Mouse (Mus musculus): Measurements from ENCODE around the gene Spsb1.

The Spsb1 gene

DNA sequence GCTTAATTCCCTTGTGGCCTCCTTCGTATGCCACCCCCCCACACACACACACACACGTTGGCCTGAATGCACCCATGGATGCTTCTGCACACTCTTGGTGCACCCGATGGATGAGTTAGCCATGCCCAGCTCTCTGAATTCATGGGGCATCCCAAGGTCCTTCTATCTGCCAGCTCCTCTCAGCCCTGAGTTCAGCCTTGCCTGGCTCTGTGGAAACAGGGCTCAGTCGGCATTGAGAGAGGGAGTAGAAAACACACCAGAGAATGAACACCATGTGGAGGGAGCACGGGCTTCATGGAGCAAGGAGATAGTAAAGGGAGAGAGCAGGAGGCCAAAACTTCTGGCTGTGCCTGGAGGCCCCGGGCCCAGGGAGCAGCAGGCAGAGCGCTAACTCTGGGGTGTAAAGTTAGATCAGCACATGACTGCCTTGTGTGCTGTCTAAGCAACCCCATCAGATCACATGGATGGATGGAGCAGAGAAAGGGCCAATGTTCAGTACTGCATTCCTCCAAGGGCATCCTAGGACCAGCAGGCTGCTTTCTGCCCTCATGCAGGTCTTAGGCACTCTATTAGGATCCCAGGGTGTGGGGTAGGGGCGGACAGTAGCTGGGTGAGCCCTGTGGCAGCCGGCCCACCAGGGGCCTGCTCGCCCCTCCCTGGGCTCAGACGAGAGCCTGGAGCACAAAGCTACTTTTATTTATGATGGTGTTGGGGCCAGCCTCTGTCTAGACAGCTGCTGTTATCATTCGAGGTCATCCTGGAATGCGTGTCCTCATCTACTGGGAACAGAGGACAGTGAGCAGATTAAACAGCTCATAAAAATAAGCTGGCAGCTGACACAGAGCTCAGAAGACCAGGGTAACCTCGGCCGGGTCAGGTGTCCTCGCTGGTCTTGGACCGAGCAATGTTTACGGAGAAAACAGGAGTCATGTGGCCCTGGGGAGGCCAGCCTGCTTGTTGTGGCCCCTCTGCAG is 68.3 kb downstream of the Spsb1 start:
- DNase-seq (ENCODE audit: low spot score in 2 of 2): peak in 1 of 2 experiments; percentile 62

DNA sequence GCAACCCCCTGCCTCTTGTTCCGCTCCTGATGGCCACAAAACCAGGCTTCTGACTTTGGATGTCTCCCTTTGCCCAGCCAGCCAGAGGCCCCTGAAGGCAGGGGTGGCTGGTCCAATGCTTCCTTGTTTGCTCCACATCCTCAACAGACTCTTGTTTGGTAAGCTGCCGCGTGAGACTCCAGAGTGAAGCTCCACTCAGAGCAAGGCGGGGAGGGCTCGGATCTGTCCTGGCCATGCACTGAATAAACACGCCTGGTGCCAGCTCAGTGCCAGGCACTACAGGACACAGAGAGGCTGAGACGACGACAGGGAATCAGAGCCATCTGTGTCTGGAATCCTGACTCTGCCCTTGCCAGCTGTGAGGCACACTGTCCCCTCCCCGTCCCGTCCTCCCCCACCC is 70.9 kb downstream of the Spsb1 start:
- DNase-seq (ENCODE audit: low spot score in 2 of 2): no peak

DNA sequence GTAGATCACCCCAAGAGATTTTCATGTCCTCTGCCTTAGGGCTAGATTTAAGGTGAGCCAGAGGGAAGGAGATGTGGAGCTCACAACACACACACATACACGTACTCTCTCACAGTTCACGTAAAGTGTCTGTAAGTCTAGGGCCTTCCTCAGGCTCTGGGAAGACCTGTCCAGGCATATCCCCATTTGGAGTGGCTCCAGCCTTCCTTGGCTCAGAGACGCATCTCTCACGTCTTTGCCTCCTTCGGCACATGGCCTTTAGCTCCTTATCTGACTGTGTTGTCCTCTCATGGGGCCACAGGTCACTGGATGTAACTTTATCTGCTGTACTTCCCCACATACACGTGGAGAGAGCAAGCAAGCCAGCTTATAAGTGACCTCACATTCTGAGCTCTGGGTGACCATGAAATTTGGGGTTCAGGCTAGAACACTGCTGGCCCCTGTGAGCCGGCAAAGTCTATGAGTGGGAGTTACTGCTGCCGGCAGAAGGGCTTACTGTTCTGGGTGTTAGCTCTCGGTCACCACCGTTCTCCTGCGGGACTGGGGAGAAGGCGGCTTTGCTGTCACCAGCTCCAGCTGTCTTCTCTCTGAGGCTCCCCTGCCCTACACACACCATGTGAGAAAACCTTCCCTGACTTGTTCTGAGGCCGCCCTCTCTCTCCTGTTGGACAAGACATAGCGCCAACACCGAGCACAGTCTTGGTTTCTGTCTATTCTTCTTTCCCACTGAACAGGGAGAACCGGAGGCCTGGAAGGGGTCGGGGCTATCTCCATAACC is 72.5 kb downstream of the Spsb1 start:
- DNase-seq (ENCODE audit: low spot score in 2 of 2): no peak

DNA sequence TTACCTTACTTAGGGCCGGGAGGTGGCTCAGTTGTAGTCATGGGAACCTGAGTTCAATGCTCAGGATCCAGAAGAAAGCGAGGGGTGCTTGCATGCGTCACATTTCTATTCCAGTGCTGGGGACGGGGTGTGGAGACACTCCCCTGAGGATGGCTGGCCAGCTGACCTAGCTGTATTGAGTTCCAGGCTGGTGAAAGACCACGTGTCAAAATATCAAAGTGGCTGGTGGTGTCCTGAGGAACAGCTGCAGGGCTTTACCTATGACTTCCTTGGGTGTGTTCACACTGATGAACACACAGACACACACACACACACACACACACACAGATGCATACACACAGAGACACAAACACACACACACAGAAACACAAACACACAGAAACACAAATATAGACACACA is 73.9 kb downstream of the Spsb1 start:
- no peak for DNase-seq (ENCODE audit: low spot score in 2 of 2)

GRCm38 (mm10) chr4:149879980-149880379 is 74.9 kb downstream of the Spsb1 start:
- no peak for DNase-seq (ENCODE audit: low spot score in 2 of 2)

GRCm38 (mm10) chr4:149878021-149878449 is 76.8 kb downstream of the Spsb1 start:
- no peak for DNase-seq (ENCODE audit: low spot score in 2 of 2)

- no peak for DNase-seq (ENCODE audit: low spot score in 2 of 2)
These were observed 77.6 kb downstream of the Spsb1 start for GRCm38 (mm10) chr4:149877202-149877601.

DNA sequence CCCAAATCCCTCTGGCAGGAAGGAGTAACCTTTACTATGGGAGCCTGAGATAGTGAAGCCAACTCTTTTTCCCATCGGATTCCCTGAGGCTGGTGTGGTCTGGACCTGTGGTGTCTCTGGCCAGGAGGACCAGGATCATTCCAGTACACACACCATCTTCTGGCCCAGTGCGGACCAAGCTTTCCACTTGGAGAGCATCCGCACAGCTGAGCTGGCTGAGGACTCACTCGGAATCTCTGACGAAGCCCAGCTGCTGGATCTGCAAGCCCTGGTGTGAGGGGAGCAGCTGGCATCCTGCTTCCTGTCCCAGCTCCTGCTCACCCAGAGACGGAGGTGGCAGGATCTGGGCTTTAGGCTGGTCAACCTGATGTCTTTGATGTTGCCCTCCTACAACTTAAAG is 78.1 kb downstream of the Spsb1 start:
- DNase-seq (ENCODE audit: low spot score in 2 of 2): peak in 1 of 2 experiments; percentile 66

- no peak for DNase-seq (ENCODE audit: low spot score in 2 of 2)
These were observed 78.8 kb downstream of the Spsb1 start for GRCm38 (mm10) chr4:149875986-149876501.

GRCm38 (mm10) chr4:149875296-149875695 is 79.5 kb downstream of the Spsb1 start:
- DNase-seq (ENCODE audit: low spot score in 2 of 2): no peak

GRCm38 (mm10) chr4:149872236-149872635 is 82.6 kb downstream of the Spsb1 start:
- DNase-seq (ENCODE audit: low spot score in 2 of 2): no peak

DNA sequence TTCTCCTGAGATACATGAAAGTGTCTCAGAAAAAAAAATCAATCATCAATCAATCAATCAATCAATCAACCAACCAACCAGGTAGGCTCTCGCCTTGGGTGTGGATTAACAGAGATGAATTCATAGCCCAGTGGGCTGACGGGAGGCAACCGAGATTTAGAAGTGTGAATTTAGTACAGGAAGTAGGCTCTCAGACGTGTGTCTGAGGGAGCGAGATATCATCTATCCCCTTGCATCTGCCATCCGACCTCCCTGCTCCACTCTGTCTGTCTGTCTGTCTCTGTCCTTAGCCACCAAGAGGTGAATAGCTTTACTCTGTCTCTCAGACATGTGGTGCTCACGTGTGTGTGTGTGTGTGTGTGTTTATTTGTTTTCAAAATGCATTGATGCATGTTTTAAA is 83.3 kb downstream of the Spsb1 start:
- no peak for DNase-seq (ENCODE audit: low spot score in 2 of 2)

- no peak for DNase-seq (ENCODE audit: low spot score in 2 of 2)
These were observed 83.8 kb downstream of the Spsb1 start for GRCm38 (mm10) chr4:149871014-149871413.

DNA sequence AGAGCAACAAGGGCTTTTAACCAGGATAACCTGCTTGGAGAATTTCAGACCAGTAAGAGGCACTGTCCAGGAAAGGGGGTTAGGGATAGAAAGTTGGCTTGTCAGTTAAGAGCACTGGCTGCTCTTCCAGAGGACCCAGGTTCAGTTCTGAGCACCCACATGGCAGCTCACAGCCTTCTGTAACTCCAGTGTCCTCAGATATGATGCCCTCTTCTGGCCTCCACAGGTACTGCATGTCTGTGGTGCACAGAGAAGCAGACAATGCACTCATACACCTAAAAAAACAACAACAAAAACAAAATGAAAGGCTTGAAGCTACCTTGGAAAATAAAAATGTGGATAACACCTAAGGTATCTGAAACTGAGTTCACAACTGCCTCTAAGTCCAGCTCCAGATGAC is 84.4 kb downstream of the Spsb1 start:
- DNase-seq (ENCODE audit: low spot score in 2 of 2): no peak

- no peak for DNase-seq (ENCODE audit: low spot score in 2 of 2)
These were observed 86.1 kb downstream of the Spsb1 start for GRCm38 (mm10) chr4:149868725-149869124.

DNA sequence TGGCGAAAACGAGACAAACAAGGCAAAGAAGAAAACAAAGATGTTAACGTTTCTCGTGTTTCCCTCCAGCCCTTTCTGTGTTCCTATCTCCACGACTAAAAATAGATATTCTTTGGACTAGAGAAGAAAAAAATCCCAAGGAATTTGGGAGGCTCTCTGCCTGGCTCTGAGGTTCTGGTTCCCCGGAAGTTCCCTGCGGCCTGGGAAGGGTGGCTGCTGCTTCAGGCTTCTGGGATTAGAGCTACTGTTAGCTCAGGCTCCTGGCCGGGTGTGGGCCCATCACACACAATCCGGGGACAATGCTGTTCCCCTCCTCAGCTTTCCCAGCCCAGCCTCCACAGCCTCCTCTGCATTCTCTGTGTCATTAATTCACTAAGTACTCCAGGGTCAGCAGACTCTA is 86.8 kb downstream of the Spsb1 start:
- no peak for DNase-seq (ENCODE audit: low spot score in 2 of 2)

DNA sequence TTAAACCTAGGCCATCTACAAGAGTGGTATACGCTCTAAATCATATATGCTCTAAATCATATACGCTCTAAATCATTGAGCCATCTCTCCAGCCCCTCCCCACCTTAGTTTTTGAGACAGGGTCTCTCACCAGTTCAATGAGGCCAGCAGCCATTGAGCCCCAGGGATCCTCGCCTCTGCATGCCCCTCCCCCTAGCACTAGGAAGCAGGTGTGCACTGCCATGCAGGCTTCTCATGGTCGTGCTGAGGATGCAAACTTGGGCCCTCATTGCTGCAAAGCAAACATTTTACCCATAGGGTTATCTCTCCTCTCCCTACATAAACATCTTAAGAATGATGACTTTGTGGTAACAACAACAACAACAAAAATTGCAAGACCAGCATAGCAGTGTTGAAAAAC is 87.5 kb downstream of the Spsb1 start:
- DNase-seq (ENCODE audit: low spot score in 2 of 2): no peak

DNA sequence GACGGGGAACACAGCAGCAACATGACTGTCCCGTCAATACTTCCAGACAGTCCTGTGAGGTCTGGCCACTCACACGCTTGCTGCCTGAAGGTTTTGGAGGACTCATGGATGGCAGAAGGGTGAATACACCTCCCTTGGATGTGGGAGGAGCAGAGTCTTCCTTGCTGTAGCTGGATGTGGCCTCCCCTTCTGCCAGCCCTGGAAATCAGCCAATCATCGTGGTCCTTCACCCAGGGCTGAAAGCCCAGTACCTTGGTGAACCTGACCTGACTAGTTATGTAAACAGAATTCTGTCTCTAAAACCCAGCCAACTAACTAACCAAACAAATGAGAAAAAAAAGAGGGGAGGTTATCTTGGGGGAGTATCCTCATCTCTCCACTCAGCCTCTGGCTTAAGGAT is 90.4 kb downstream of the Spsb1 start:
- no peak for DNase-seq (ENCODE audit: low spot score in 2 of 2)

DNA sequence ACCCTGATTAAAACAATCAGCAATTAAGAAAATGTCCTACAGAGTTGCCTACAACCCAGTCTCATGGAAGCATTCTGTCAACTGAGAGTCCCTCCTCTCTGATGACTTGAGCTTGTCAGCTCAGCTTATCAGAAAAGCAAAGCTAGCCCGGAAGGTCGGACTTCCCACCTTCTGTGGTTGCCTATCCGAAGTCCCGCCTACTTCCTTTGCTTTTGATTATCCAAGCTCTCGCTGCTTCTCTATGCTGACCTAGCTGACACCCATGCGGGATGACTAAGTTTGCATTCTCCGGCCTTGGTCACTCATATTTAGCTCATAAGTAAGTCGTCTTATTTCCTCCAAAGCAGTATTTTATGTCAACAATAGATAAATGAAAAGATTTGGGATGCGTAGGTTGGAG is 91.3 kb downstream of the Spsb1 start:
- no peak for DNase-seq (ENCODE audit: low spot score in 2 of 2)

- DNase-seq (ENCODE audit: low spot score in 2 of 2): no peak
These were observed 94.5 kb downstream of the Spsb1 start for GRCm38 (mm10) chr4:149860393-149860792.

- no peak for DNase-seq (ENCODE audit: low spot score in 2 of 2)
These were observed 96.3 kb downstream of the Spsb1 start for GRCm38 (mm10) chr4:149858584-149858983.

GRCm38 (mm10) chr4:149858097-149858496 is 96.7 kb downstream of the Spsb1 start:
- no peak for DNase-seq (ENCODE audit: low spot score in 2 of 2)

- no peak for DNase-seq (ENCODE audit: low spot score in 2 of 2)
These were observed 97.2 kb downstream of the Spsb1 start for GRCm38 (mm10) chr4:149857688-149858087.

Measured in urinary bladder, postnatal 4 days (tissue).